Mouse (Mus musculus) forebrain, embryonic 10.5 days (tissue): Measurements from ENCODE around the gene Rnf157. TPM values are rescaled to one million over a fixed set of nuclear protein-coding genes. Genes with fewer than 3 reads are reported as not detected.

Source experiments
- DNase-seq: peaks from one replicate; pipeline ENCODE4 v3.0.0-alpha.2; 2017; ENCODE audit warnings: low spot score; ENCODE audit errors: extremely low spot score
- H3K27ac ChIP-seq: fragments of 300-500 bp; sonication (generic); 2 replicates; pipeline ENCODE4 v1.5.1; 2016; ENCODE audit warnings: mild to moderate bottlenecking
- H3K27me3 ChIP-seq: fragments of 300-500 bp; sonication (generic); 2 replicates; pipeline ENCODE4 v1.6.1; 2016; ENCODE audit warnings: mild to moderate bottlenecking; ENCODE audit not compliant: poor library complexity, severe bottlenecking
- H3K36me3 ChIP-seq: fragments of 300-500 bp; sonication (generic); replicated peaks from 2 replicates; pipeline ENCODE4 v1.6.1; 2016; ENCODE audit warnings: mild to moderate bottlenecking, moderate library complexity
- H3K4me1 ChIP-seq: fragments of 300-500 bp; sonication (generic); 2 replicates; pipeline ENCODE4 v1.6.1; 2016
- H3K4me3 ChIP-seq: fragments of 300-500 bp; sonication (generic); 2 replicates; pipeline ENCODE4 v1.5.1; 2016; ENCODE audit warnings: mild to moderate bottlenecking, moderate library complexity
- H3K9me3 ChIP-seq: fragments of 300-500 bp; sonication (generic); 2 replicates; pipeline ENCODE4 v1.6.1; 2016; ENCODE audit warnings: mild to moderate bottlenecking, moderate library complexity
- WGBS: fragments of 180-500 bp; shearing (Covaris S2); methylation state at CpG from one replicate; pipeline ENCODE4 v1.1.7; 2016; 5-methylcytosine and 5-hydroxymethylcytosine counted together
- polyA plus RNA-seq: library from polyadenylated mRNA; unstranded; fragments of >200 nt; fragmentation: Nextera tagmentation; extraction: Ambion mirVana; gene quantifications from 2 replicates; pipeline ENCODE4 v1.2.1, GENCODE M21; 2016

The Rnf157 gene
- polyA plus RNA-seq, 1 experiment from 2014 or later = 5.7 TPM

GRCm38 (mm10) chr11:116333526-116334416 is 79.1 kb downstream of the Rnf157 start:
- Histone ChIP-seq H3K4me1 (peaks cover 90% of the 10 kb centered on the region), H3K27me3 (peaks cover 78% of the 10 kb centered on the region), H3K4me3 (peak overlapping the region; percentile 75), H3K27ac (0 out of 2 replicates have a peak overlapping the region, but pooled peaks have one; percentile 92), H3K9me3 (no peaks in the 10 kb centered on the region), H3K36me3 (peaks cover 4% of the 10 kb centered on the region; the same call in 1 of the 2 replicates)
- no peak for DNase-seq
- WGBS = 26% methylated on average over 31 of the region's 31 CpGs

DNA sequence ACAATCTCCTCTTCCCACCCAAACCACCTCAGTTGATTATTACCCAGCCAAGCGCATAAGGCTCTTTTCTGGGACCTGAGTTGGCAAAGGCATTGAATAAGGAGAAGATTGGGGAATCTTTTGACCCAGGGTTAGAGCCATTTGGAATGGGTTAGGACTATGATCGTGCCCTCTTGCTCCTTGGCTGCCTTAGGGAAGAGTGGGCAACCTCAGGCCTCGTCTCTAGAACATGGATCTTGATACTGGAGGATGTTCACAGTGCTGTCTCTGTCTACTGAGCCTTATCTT is 79.9 kb downstream of the Rnf157 start:
- WGBS = 78% methylated on average over 3 of the region's 3 CpGs

GRCm38 (mm10) chr11:116332232-116332982 is 80.4 kb downstream of the Rnf157 start:
- no peak for DNase-seq
- no peaks in the 10 kb centered on the region for H3K36me3 ChIP-seq
- 39% methylated on average over 19 of the region's 19 CpGs for WGBS
- H3K9me3 ChIP-seq = no peaks in the 10 kb centered on the region
- H3K4me3 ChIP-seq = peak overlapping the region; percentile 28
- H3K4me1 ChIP-seq = peaks cover 91% of the 10 kb centered on the region
- peaks cover 65% of the 10 kb centered on the region for H3K27me3 ChIP-seq
- peak overlapping the region; percentile 80 for H3K27ac ChIP-seq

More for the DNA sequence above, 79.9 kb downstream of the Rnf157 start:
- H3K27ac ChIP-seq = peak overlapping the region; percentile 80; the same call in 1 of the 2 replicates
- peaks cover 93% of the 10 kb centered on the region for H3K4me1 ChIP-seq
- H3K36me3 ChIP-seq = no peaks in the 10 kb centered on the region
- H3K9me3 ChIP-seq = no peaks in the 10 kb centered on the region
- H3K27me3 ChIP-seq = peaks cover 70% of the 10 kb centered on the region
- peak overlapping the region; percentile 28; the same call in 1 of the 2 replicates for H3K4me3 ChIP-seq
- DNase-seq = no peak

- 58% methylated on average over 7 of the region's 7 CpGs for WGBS
- Histone ChIP-seq H3K27ac (peak overlapping the region; percentile 87), H3K27me3 (peaks cover 47% of the 10 kb centered on the region), H3K36me3 (no peaks in the 10 kb centered on the region), H3K9me3 (no peaks in the 10 kb centered on the region), H3K4me3 (no peak overlapping the region), H3K4me1 (peaks cover 82% of the 10 kb centered on the region)
- no peak for DNase-seq
Observed at GRCm38 (mm10) chr11:116330211-116330518, 82.7 kb downstream of the Rnf157 start.

- H3K27me3 ChIP-seq = peaks cover 40% of the 10 kb centered on the region
- no peaks in the 10 kb centered on the region for H3K36me3 ChIP-seq
- WGBS = 45% methylated on average over 18 of the region's 18 CpGs
- no peaks in the 10 kb centered on the region for H3K9me3 ChIP-seq
- H3K4me1 ChIP-seq = peaks cover 76% of the 10 kb centered on the region
- H3K27ac ChIP-seq = peak overlapping the region; percentile 87
- peak; percentile 45 for DNase-seq
- no peak overlapping the region for H3K4me3 ChIP-seq
Observed at GRCm38 (mm10) chr11:116329314-116330210, 83.3 kb downstream of the Rnf157 start.

DNA sequence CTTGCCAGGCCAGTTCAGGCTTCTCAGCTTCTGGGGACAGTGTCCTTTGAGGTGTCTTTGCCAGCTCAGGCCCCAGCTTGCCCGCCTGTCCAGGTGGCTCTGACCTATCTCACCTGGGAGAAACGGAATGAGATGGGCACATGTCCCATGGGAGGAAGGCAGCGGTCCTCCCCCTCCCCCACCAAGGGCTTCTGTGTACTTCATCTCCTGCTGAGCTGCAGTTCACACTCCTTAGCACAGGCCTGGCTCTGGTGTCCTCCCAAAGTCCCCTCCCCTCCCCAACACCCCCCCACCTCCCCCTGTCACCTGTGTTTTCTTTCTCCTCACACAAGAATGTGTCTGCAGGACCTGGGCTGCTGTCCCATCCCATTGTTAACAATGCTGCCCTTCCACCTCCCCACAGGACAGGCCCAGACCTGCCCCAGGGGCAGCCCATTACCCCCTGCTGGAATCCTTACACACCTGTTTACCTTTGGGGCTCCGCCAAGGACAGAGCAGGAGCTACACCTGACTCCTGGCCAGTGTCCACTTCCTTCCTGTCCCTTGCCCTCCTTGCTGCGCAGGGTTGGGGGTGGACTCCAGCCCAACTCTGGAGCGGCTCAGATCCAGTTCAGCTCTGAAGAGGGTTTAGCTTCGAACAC is 85.7 kb downstream of the Rnf157 start:
- Histone ChIP-seq H3K4me1 (peaks cover 51% of the 10 kb centered on the region), H3K36me3 (no peaks in the 10 kb centered on the region), H3K27ac (peak overlapping the region; percentile 36), H3K9me3 (no peaks in the 10 kb centered on the region), H3K27me3 (peaks cover 16% of the 10 kb centered on the region), H3K4me3 (no peak overlapping the region)
- WGBS = 68% methylated on average over 7 of the region's 7 CpGs
- DNase-seq = no peak

DNA sequence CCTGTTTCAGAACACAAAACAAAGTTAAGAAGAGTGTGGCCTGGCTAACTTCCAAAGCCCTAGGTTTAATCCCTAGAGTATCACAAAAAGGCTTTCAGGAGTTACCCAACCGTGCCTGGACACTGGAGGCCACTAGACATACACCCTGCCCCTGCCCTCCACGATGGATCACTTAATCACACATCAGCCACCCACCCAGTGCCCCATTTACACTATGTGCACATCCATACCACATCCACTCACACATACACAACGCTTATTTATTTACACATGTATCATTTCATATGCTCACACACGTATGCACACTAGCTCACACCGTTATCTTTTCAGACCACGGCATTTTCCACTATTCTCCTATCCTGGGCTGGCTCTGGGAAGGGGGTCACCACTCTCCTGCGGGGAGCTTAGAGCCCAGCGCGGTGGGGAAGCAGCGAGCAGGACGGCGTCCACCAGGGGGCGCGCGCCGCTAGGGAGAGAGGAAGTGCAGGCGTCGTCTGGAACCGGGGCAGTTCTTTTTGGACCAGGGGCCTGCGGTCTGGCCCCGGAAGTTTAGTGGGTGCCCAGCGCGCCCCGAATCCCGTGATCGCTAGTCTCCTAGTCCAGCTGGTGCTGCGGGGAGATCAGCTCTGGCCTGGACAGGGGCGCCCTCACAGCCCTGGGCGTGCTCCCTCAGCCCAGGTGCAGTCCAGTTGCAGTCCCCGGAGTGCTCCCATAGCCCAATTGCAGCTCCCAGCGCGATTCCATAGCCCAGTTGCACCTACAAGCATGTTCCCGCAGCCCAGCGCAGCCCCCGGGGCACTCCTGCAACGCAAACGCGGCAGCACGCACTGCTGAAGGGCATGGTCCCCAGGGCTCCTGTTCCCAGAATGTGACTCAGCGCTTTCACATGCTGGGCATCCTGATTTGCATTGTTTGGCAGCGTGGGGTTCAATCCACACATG is 93.8 kb downstream of the Rnf157 start:
- H3K36me3 ChIP-seq = no peaks in the 10 kb centered on the region
- peak overlapping the region; percentile 86 for H3K27ac ChIP-seq
- no peaks in the 10 kb centered on the region for H3K9me3 ChIP-seq
- DNase-seq = peak; percentile 86
- peaks cover 22% of the 10 kb centered on the region for H3K27me3 ChIP-seq
- peaks cover 22% of the 10 kb centered on the region for H3K4me1 ChIP-seq
- 2% methylated on average over 41 of the region's 41 CpGs for WGBS
- H3K4me3 ChIP-seq = peak overlapping the region; percentile 57

DNA sequence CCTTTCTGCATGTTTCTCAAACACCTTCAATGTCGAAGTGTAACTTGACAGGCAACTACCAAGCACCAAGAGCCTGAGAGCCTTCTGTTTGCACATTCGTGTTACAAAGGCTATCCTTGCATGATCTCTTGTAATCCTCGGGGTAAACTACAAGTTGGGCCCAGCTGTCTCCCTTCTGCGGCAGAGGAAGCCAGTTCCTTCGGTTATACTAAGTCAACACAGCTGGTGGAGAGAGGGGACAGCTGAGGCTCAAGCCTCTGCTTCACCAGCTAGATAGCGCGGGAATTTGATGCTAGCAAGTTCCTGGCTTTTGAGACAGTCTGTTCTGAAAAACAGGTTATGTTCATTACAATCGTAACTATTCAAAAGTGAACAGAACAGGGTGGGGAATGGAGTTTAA is 100.5 kb downstream of the Rnf157 start:
- H3K4me3 ChIP-seq = no peak overlapping the region
- peaks cover 13% of the 10 kb centered on the region; the same call in 1 of the 2 replicates for H3K27me3 ChIP-seq
- no peak for DNase-seq
- no peak overlapping the region for H3K27ac ChIP-seq
- no peaks in the 10 kb centered on the region for H3K9me3 ChIP-seq
- 72% methylated on average over 8 of the region's 8 CpGs for WGBS
- peaks cover 8% of the 10 kb centered on the region for H3K4me1 ChIP-seq
- no peaks in the 10 kb centered on the region for H3K36me3 ChIP-seq

GRCm38 (mm10) chr11:116311169-116311568 is 101.7 kb downstream of the Rnf157 start:
- Histone ChIP-seq H3K36me3 (no peaks in the 10 kb centered on the region), H3K9me3 (no peaks in the 10 kb centered on the region), H3K27ac (no peak overlapping the region), H3K27me3 (peaks cover 13% of the 10 kb centered on the region; the same call in 1 of the 2 replicates), H3K4me3 (no peak overlapping the region), H3K4me1 (peaks cover 15% of the 10 kb centered on the region)
- DNase-seq = no peak
- 71% methylated on average over 8 of the region's 8 CpGs for WGBS

GRCm38 (mm10) chr11:116309601-116310000 is 103.2 kb downstream of the Rnf157 start:
- H3K27me3 ChIP-seq = peaks cover 13% of the 10 kb centered on the region; the same call in 1 of the 2 replicates

More at GRCm38 (mm10) chr11:116309601-116310000, 103.2 kb downstream of the Rnf157 start:
- 80% methylated on average over 3 of the region's 3 CpGs for WGBS
- no peak overlapping the region for H3K27ac ChIP-seq
- H3K9me3 ChIP-seq = no peaks in the 10 kb centered on the region
- H3K36me3 ChIP-seq = peaks cover 8% of the 10 kb centered on the region
- peaks cover 13% of the 10 kb centered on the region for H3K4me1 ChIP-seq
- no peak for DNase-seq
- no peak overlapping the region for H3K4me3 ChIP-seq
